ENCODE assay signal across 22 mouse cellular contexts in the genomic region with DNA sequence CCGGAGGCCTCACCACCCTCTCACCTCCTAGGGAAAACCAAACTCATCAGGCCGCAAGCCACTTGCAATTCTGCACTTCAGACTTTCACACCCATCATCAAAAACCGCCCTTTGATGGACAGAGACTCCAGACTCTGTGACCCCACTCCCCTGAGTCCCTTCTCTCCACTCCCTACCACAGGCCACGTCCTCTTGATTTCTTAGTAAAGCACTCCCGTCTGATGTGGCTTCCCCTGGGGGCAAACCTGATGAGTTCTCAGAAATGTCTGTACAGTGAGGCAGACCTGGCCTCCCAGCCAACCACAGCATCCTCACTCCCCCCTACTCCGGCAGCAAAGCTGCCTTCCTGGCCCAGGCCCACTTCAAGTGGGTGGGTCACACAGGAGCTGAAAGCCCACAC. TPM values are rescaled to one million over a fixed set of nuclear protein-coding genes. Genes with fewer than 3 reads are reported as not detected.
DNase-seq lines count a peak whose midpoint lies in the region; TF ChIP-seq lines count a peak whose summit lies in the region.
"Had no signal": no experiment of that assay in that cellular context is flagged by ENCODE, and none has a peak within 500 bp of the region (broad histone marks: within the 10 kb centered on the region; RNA-seq: fewer than 3 reads in every experiment).

No protein-coding gene starts in this region.

- 30% methylated on average over 6 of the region's 6 CpGs for WGBS in spleen, adult 2 months

- H3K27me3 ChIP-seq in spleen, adult 2 months (ENCODE audit: control insufficient read depth, insufficient read depth, low read length) = no peaks in the 10 kb centered on the region
- H3K27me3 ChIP-seq: CH12.LX; forebrain, embryonic 12.5 days; heart, embryonic 15.5 days had no signal

- DNase-seq in spleen, adult 2 months (ENCODE audit: low read depth in 1 of 2, low spot score in 2 of 2) = peak; percentile 24 to 28
- DNase-seq in spleen, postnatal 10 days (ENCODE audit: low spot score in 2 of 2) = no peak
- peak; percentile 77 for DNase-seq in T-cell, adult 2 months (ENCODE audit: low spot score)
- peak; percentile 68 for DNase-seq in naive thymus-derived CD4-positive, alpha-beta T cell, adult 2 months (ENCODE audit: low read depth)
- DNase-seq in thymus, postnatal 36 days = peak; percentile 52 to 61
- no peak for DNase-seq in frontal cortex, postnatal 25 days (ENCODE audit: low spot score in 2 of 2)
- no peak for DNase-seq in kidney, postnatal 36 days
- no peak for DNase-seq in embryo, embryonic 9.5 days (ENCODE audit: extremely low spot score)
- DNase-seq: adrenal gland, adult 2 months; cerebellum, postnatal 36 days; gastrocnemius, postnatal 36 days; kidney, adult 9 months; kidney, postnatal 4 days; liver, postnatal 0 days; lung, postnatal 10 days; right cerebral cortex, adult 18-20 months had no signal

- peaks cover 4% of the 10 kb centered on the region; the same call in 1 of the 2 replicates for H3K4me1 ChIP-seq in spleen, adult 2 months (ENCODE audit: control insufficient read depth, insufficient read depth, insufficient read length)

- TF ChIP-seq POLR2A in spleen, adult 2 months (IDR thresholded peaks at IDR 0.05; ENCODE audit: low read depth, low read length) = no peak

- H3K27ac ChIP-seq in spleen, adult 2 months (ENCODE audit: insufficient read depth, low read length) = no peak overlapping the region
- H3K27ac ChIP-seq: forebrain, embryonic 12.5 days; heart, embryonic 15.5 days; hindbrain, embryonic 10.5 days; hindbrain, postnatal 0 days; limb, embryonic 10.5 days had no signal

- H3K4me3 ChIP-seq in spleen, adult 2 months (ENCODE audit: extremely low read depth, insufficient read depth, insufficient read length) = no peak overlapping the region
- H3K4me3 ChIP-seq: forebrain, embryonic 12.5 days; heart, embryonic 15.5 days; hindbrain, embryonic 10.5 days; limb, embryonic 10.5 days had no signal

- TF ChIP-seq CTCF in spleen, adult 2 months (IDR thresholded peaks at IDR 0.05; ENCODE audit: extremely low read depth, insufficient read depth, insufficient read length, insufficient replicate concordance) = no peak

- no peaks in the 10 kb centered on the region for H3K36me3 ChIP-seq in spleen, adult 2 months (ENCODE audit: control insufficient read depth, insufficient read depth, low read length)
- H3K36me3 ChIP-seq: forebrain, embryonic 12.5 days had no signal

RNA-seq across cellular contexts. Expression of gene Hemk1, which starts 3.8 kb away (rescaled TPM):
- polyA plus RNA-seq in spleen, adult 2 months (2012; rRNA removed) = 11.0 and 12.2 TPM in 2 replicates

RNA-seq across cellular contexts. Expression of gene 6430571L13Rik, which starts 6.0 kb away (rescaled TPM):
- polyA plus RNA-seq in spleen, adult 2 months (2012; rRNA removed) = 0.29 and 0.50 TPM in 2 replicates

RNA-seq across cellular contexts. Expression of gene Cish, which starts 38.5 kb away (rescaled TPM):
- polyA plus RNA-seq in spleen, adult 2 months (2012; rRNA removed) = 9.3 and 13.3 TPM in 2 replicates

RNA-seq across cellular contexts. Expression of gene Mapkapk3, which starts 44.7 kb away (rescaled TPM):
- 28.0 and 29.7 TPM in 2 replicates for polyA plus RNA-seq in spleen, adult 2 months (2012; rRNA removed)

Comparison
In these comparisons a context has a peak if more than half of its experiments do, and no peak if none do; other contexts are left out.
1. DNase-seq: peak in spleen, adult 2 months (2 of 2), T-cell, adult 2 months (single experiment), naive thymus-derived CD4-positive, alpha-beta T cell, adult 2 months (single experiment) and thymus, postnatal 36 days (2 of 2); none in spleen, postnatal 10 days (0 of 2), frontal cortex, postnatal 25 days (0 of 2), kidney, postnatal 36 days (0 of 2) and embryo, embryonic 9.5 days (single experiment).